In the genomic region with DNA sequence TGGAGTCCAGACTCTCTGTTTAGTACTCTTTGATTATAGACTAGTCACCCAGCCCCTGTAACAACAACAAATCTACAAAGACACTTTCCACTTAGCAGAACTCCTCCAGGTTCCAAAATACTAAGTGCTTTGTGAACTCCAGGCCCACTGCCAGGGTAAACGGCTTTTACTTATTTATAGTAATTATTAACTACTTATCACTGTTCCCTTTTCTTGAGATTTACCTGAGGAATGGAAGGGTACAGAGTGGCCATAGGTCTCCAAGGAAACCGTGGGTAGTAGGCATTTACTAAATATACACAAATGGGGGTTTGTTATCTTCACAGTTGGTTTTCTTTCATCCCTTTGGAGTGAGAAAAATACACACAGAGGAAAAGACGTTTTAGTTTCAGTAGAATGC, we compare ENCODE assay signal across 15 mouse cellular contexts. TPM values are rescaled to one million over a fixed set of nuclear protein-coding genes. Genes with fewer than 3 reads are reported as not detected.
DNase-seq lines count a peak whose midpoint lies in the region; ATAC-seq and TF ChIP-seq lines count a peak whose summit lies in the region.
"Had no signal": no experiment of that assay in that cellular context is flagged by ENCODE, and none has a peak within 500 bp of the region (broad histone marks: within the 10 kb centered on the region; RNA-seq: fewer than 3 reads in every experiment).

No protein-coding gene starts in this region.

- 46% methylated on average over 3 of the region's 3 CpGs for WGBS in limb, embryonic 13.5 days
- 59% methylated on average over 3 of the region's 3 CpGs for WGBS in limb, embryonic 10.5 days
- WGBS in kidney, embryonic 15.5 days, result 40% methylated on average over 3 of the region's 3 CpGs
- WGBS in lung, embryonic 16.5 days, result 25% methylated on average over 3 of the region's 3 CpGs
- 20% methylated on average over 3 of the region's 3 CpGs for WGBS in stomach, postnatal 0 days

- peaks cover 4% of the 10 kb centered on the region; the same call in 1 of the 2 replicates for H3K9me3 ChIP-seq in limb, embryonic 13.5 days
- H3K9me3 ChIP-seq in limb, embryonic 10.5 days (replicated peaks), result no peaks in the 10 kb centered on the region
- no peaks in the 10 kb centered on the region for H3K9me3 ChIP-seq in kidney, embryonic 15.5 days (replicated peaks)
- no peaks in the 10 kb centered on the region for H3K9me3 ChIP-seq in lung, embryonic 16.5 days (ENCODE audit: control insufficient read depth, low read length)
- H3K9me3 ChIP-seq in stomach, postnatal 0 days (ENCODE audit: control insufficient read depth, low read length), result 0 out of 2 replicates have a peak, but pooled peaks cover 3% of the 10 kb centered on the region
- H3K9me3 ChIP-seq: limb, embryonic 15.5 days; neural tube, embryonic 13.5 days had no signal

- no peak overlapping the region for H3K4me3 ChIP-seq in limb, embryonic 13.5 days
- H3K4me3 ChIP-seq in limb, embryonic 10.5 days, result no peak overlapping the region
- no peak overlapping the region for H3K4me3 ChIP-seq in kidney, embryonic 15.5 days (replicated peaks)
- H3K4me3 ChIP-seq in lung, embryonic 16.5 days (ENCODE audit: low read length), result no peak overlapping the region
- no peak overlapping the region for H3K4me3 ChIP-seq in stomach, postnatal 0 days (ENCODE audit: low read depth, low read length)
- H3K4me3 ChIP-seq: embryonic facial prominence, embryonic 12.5 days; limb, embryonic 15.5 days; neural tube, embryonic 13.5 days had no signal

- TF ChIP-seq EP300 in stomach, postnatal 0 days (optimal IDR thresholded peaks at IDR 0.05), result no peak

- peaks cover 44% of the 10 kb centered on the region for H3K36me3 ChIP-seq in limb, embryonic 13.5 days
- H3K36me3 ChIP-seq in limb, embryonic 10.5 days, result peaks cover 67% of the 10 kb centered on the region
- H3K36me3 ChIP-seq in kidney, embryonic 15.5 days, result peaks cover 27% of the 10 kb centered on the region
- peaks cover 9% of the 10 kb centered on the region for H3K36me3 ChIP-seq in lung, embryonic 16.5 days (ENCODE audit: control insufficient read depth, insufficient read depth, low read length)
- H3K36me3 ChIP-seq in stomach, postnatal 0 days (ENCODE audit: control insufficient read depth, insufficient read depth, low read length), result peaks cover 3% of the 10 kb centered on the region; the same call in 1 of the 2 replicates

- no peak for TF ChIP-seq CTCF in stomach, postnatal 0 days (IDR thresholded peaks at IDR 0.05; ENCODE audit: low read depth)

- H3K4me2 ChIP-seq in limb, embryonic 13.5 days (replicated peaks), result no peak overlapping the region
- no peak overlapping the region for H3K4me2 ChIP-seq in kidney, embryonic 15.5 days
- H3K4me2 ChIP-seq in lung, embryonic 16.5 days (ENCODE audit: low read depth, low read length), result no peak overlapping the region
- H3K4me2 ChIP-seq in stomach, postnatal 0 days (replicated peaks; ENCODE audit: low read depth), result no peak overlapping the region
- H3K4me2 ChIP-seq: embryonic facial prominence, embryonic 12.5 days; limb, embryonic 15.5 days; neural tube, embryonic 13.5 days had no signal

- no peaks in the 10 kb centered on the region for H3K27me3 ChIP-seq in limb, embryonic 13.5 days
- no peaks in the 10 kb centered on the region for H3K27me3 ChIP-seq in limb, embryonic 10.5 days (ENCODE audit: low read depth, poor library complexity, severe bottlenecking)
- no peaks in the 10 kb centered on the region for H3K27me3 ChIP-seq in kidney, embryonic 15.5 days
- H3K27me3 ChIP-seq in lung, embryonic 16.5 days (ENCODE audit: control insufficient read depth, insufficient read depth, low read depth, low read length), result no peaks in the 10 kb centered on the region
- no peaks in the 10 kb centered on the region for H3K27me3 ChIP-seq in stomach, postnatal 0 days (ENCODE audit: control insufficient read depth, insufficient read depth, low read length)
- H3K27me3 ChIP-seq: embryonic facial prominence, embryonic 12.5 days; limb, embryonic 15.5 days; neural tube, embryonic 13.5 days had no signal

- ATAC-seq in limb, embryonic 13.5 days (ENCODE audit: low FRiP score, low read depth), result no peak
- no peak for ATAC-seq in kidney, embryonic 15.5 days (replicated peaks; ENCODE audit: low FRiP score)
- peak; percentile 84 for ATAC-seq in lung, embryonic 16.5 days (ENCODE audit: low read depth)
- peak; percentile 77; the same call in 1 of the 2 replicates for ATAC-seq in stomach, postnatal 0 days (ENCODE audit: low FRiP score, low TSS enrichment)
- ATAC-seq: CD4-positive, CD25-positive, alpha-beta regulatory T cell, adult 4 months had no signal

- H3K27ac ChIP-seq in limb, embryonic 13.5 days, result peak overlapping the region; percentile 33; the same call in 1 of the 2 replicates
- H3K27ac ChIP-seq in limb, embryonic 10.5 days, result no peak overlapping the region
- peak overlapping the region; percentile 80 for H3K27ac ChIP-seq in kidney, embryonic 15.5 days
- H3K27ac ChIP-seq in lung, embryonic 16.5 days (ENCODE audit: low read length), result peak overlapping the region; percentile 81
- peak overlapping the region; percentile 53; the same call in 1 of the 2 replicates for H3K27ac ChIP-seq in stomach, postnatal 0 days (replicated peaks)
- H3K27ac ChIP-seq: embryonic facial prominence, embryonic 12.5 days; limb, embryonic 15.5 days; neural tube, embryonic 13.5 days had no signal

- DNase-seq in limb, embryonic 10.5 days (ENCODE audit: low spot score), result no peak
- peak; percentile 65 for DNase-seq in stomach, postnatal 0 days (ENCODE audit: low spot score)
- DNase-seq in testis, postnatal 14 days (ENCODE audit: low spot score), result no peak
- no peak for DNase-seq in embryo, embryonic 9.5 days (ENCODE audit: extremely low spot score)
- DNase-seq: adrenal gland, postnatal 36 days; cerebellum, postnatal 36 days; retina, postnatal 1 day; thymus, adult 18-20 months had no signal

- H3K9ac ChIP-seq in limb, embryonic 13.5 days, result no peak overlapping the region
- H3K9ac ChIP-seq in kidney, embryonic 15.5 days, result no peak overlapping the region
- no peak overlapping the region for H3K9ac ChIP-seq in lung, embryonic 16.5 days (ENCODE audit: low read length)
- H3K9ac ChIP-seq in stomach, postnatal 0 days (ENCODE audit: low read length), result no peak overlapping the region
- H3K9ac ChIP-seq: embryonic facial prominence, embryonic 12.5 days; limb, embryonic 15.5 days; neural tube, embryonic 13.5 days had no signal

- no peaks in the 10 kb centered on the region for H3K4me1 ChIP-seq in limb, embryonic 13.5 days
- 0 out of 2 replicates have a peak, but pooled peaks cover 3% of the 10 kb centered on the region for H3K4me1 ChIP-seq in limb, embryonic 10.5 days
- peaks cover 3% of the 10 kb centered on the region; the same call in 1 of the 2 replicates for H3K4me1 ChIP-seq in kidney, embryonic 15.5 days
- peaks cover 20% of the 10 kb centered on the region for H3K4me1 ChIP-seq in lung, embryonic 16.5 days (replicated peaks; ENCODE audit: control insufficient read depth, insufficient read depth, low read length)
- H3K4me1 ChIP-seq in stomach, postnatal 0 days (replicated peaks; ENCODE audit: control insufficient read depth, insufficient read depth), result no peaks in the 10 kb centered on the region
- H3K4me1 ChIP-seq: embryonic facial prominence, embryonic 12.5 days; limb, embryonic 15.5 days; neural tube, embryonic 13.5 days had no signal

RNA-seq across cellular contexts. Expression of gene Ttc23, which starts 41.1 kb away (rescaled TPM):
- 58.1 and 60.6 TPM in 2 replicates for polyA plus RNA-seq in limb, embryonic 13.5 days (2015; fragmentation: Nextera tagmentation; extraction: Ambion mirVana)
- polyA plus RNA-seq in limb, embryonic 10.5 days (2016; fragmentation: Nextera tagmentation; extraction: Ambion mirVana), result 52.0 and 59.6 TPM in 2 replicates
- polyA plus RNA-seq in kidney, embryonic 15.5 days (2015; fragmentation: Nextera tagmentation; extraction: Ambion mirVana), result 30.4 and 33.1 TPM in 2 replicates
- polyA plus RNA-seq in lung, embryonic 16.5 days (2015; fragmentation: Nextera tagmentation; extraction: Ambion mirVana), result 27.1 and 29.8 TPM in 2 replicates
- 12.6 and 13.6 TPM in 2 replicates for polyA plus RNA-seq in stomach, postnatal 0 days (2015; fragmentation: Nextera tagmentation; extraction: Ambion mirVana)

RNA-seq across cellular contexts. Expression of gene Lrrc28, which starts 43.2 kb away (rescaled TPM):
- polyA plus RNA-seq in limb, embryonic 13.5 days (2015; fragmentation: Nextera tagmentation; extraction: Ambion mirVana), result 21.4 and 22.3 TPM in 2 replicates
- polyA plus RNA-seq in limb, embryonic 10.5 days (2016; fragmentation: Nextera tagmentation; extraction: Ambion mirVana), result 18.9 and 22.5 TPM in 2 replicates
- 15.3 and 15.7 TPM in 2 replicates for polyA plus RNA-seq in kidney, embryonic 15.5 days (2015; fragmentation: Nextera tagmentation; extraction: Ambion mirVana)
- 13.5 and 16.9 TPM in 2 replicates for polyA plus RNA-seq in lung, embryonic 16.5 days (2015; fragmentation: Nextera tagmentation; extraction: Ambion mirVana)
- polyA plus RNA-seq in stomach, postnatal 0 days (2015; fragmentation: Nextera tagmentation; extraction: Ambion mirVana), result 66.0 and 66.5 TPM in 2 replicates

Comparison
In these comparisons a context has a peak if more than half of its experiments do, and no peak if none do; other contexts are left out.
1. ATAC-seq: peak in lung, embryonic 16.5 days (single experiment) and stomach, postnatal 0 days (single experiment); none in limb, embryonic 13.5 days (single experiment) and kidney, embryonic 15.5 days (single experiment).